Mouse (Mus musculus) liver, adult 2 months (tissue): ENCODE measurements around the gene Myod1.

Experiments
- CTCF ChIP-seq: fragments of 200-500 bp; IDR thresholded peaks from 2 replicates; pipeline ENCODE4 v1.5.1; 2011; ENCODE audit warnings: low read depth, low read length, control low read depth
- POLR2A ChIP-seq: fragments of 200-500 bp; IDR thresholded peaks from 2 replicates; pipeline ENCODE4 v1.6.1; 2011; ENCODE audit warnings: low read length, control low read depth; ENCODE audit not compliant: insufficient read depth; ENCODE audit errors: extremely low read depth

- TF ChIP-seq CTCF: no peak
- TF ChIP-seq POLR2A: no peak
Observed at GRCm38 (mm10) chr7:46389456-46390085, 13.3 kb downstream of the Myod1 start.
